Mouse (Mus musculus) fat pad, adult 2 months (tissue): ENCODE measurements around the gene Astn2.

Experiments
- DNase-seq: peaks from one replicate; pipeline ENCODE4 v3.0.0-alpha.2; 2011; ENCODE audit warnings: low read depth, low spot score; ENCODE audit errors: extremely low read depth

Gene Astn2

DNA sequence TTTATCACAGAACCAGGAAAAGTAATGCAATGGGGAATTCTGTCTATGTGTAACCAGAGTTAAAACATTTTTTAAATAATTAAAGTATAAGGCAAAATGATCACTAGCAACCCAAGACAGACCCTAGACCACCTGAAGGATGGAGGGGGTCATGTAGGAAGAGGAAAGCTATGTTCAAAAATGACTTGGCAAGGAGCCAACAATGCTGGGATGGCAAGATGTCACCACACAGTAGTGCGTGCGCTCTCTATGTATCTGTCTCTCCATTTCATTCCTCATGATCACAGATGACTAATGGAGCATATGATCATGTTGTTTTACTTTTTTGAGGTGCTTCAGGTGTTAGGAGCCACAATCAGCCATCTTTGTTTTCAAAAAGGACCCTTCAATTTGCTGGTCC lies 640.6 kb downstream of the Astn2 start:
- DNase-seq = no peak

- DNase-seq = no peak
These were observed 642.3 kb downstream of the Astn2 start for GRCm38 (mm10) chr4:65762116-65762515.

GRCm38 (mm10) chr4:65761658-65762057 lies 642.8 kb downstream of the Astn2 start:
- no peak for DNase-seq

DNA sequence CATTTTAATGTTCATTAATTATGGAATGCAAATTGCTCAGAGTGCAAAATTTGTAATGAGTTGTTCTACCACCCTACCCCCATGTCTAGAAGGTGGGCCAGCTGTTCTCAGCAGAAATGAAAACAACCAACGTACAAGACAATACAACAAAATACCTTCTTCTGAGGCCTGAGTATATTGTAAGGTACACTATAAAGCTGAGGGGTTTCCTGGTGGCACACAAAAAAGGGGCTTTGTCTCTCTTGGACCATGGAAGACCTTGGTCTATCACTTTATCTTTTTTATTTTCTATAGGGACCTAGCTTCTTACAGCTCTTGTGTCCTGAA lies 645.6 kb downstream of the Astn2 start:
- no peak for DNase-seq

GRCm38 (mm10) chr4:65758174-65758874 lies 646.1 kb downstream of the Astn2 start:
- no peak for DNase-seq

- DNase-seq = no peak
These were observed 651.5 kb downstream of the Astn2 start for GRCm38 (mm10) chr4:65752941-65753340.

DNA sequence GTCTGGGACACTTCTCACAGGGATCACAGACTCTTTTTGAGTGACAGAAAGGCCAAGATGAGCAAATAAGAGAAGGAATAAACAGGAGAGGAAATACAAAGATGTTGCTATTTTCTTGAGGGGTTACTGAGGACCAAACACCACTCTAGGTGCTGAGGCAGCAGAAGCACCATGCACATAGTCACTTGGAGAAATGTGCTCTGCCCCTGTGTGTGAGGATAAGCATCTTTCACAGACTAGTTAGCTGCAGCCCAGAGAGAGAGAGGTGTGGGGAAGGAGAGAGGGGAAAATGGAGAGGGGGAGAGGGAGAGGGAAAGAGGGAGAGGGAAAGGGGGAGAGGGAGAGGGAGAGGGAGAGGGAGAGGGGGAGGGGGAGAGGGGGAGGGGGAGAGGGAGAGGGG lies 659.6 kb downstream of the Astn2 start:
- DNase-seq = no peak

- DNase-seq = no peak
These were observed 660.3 kb downstream of the Astn2 start for GRCm38 (mm10) chr4:65744088-65744610.

GRCm38 (mm10) chr4:65743160-65743691 lies 661.2 kb downstream of the Astn2 start:
- no peak for DNase-seq

DNA sequence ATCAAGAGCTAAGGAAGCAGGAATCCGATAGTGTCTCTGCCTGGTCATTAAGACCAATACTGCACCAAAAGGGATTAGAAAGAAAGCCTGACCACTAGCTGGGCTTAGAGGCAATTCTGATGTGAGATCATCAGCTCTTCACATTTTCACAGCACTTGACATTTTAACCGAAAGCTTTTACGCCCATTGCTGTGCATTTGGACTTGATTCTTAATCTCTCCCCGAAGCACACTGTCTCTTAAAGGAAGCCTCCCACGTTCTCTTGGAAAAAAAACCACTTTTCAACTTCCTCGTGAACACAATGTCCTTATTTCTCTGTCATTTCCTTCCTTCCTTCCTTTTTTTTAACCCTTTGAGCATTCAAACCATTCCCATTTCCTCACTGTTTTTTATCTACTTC lies 680.0 kb downstream of the Astn2 start:
- DNase-seq = no peak

DNA sequence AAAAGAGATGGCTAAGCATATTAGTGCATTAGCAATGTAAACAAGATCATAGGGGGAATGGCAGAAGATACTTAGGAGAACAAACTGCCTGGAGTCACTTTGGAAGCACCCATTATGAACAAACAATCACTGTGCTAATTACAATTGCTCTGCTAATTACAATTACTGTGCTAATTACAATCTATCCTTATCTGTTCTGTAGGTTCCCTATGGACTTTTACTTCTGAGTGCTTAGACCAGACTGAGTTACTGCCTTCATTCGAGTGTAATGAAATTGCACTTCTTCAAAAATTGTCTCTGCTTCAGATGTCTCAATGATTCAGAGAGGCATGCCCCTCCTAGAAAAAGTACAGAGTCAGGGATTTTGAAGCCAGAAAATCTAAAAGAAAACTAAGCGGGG lies 684.8 kb downstream of the Astn2 start:
- DNase-seq = no peak

- DNase-seq = no peak
These were observed 686.5 kb downstream of the Astn2 start for GRCm38 (mm10) chr4:65717899-65718298.

- DNase-seq = no peak
These were observed 688.3 kb downstream of the Astn2 start for GRCm38 (mm10) chr4:65716086-65716485.

- no peak for DNase-seq
These were observed 692.7 kb downstream of the Astn2 start for GRCm38 (mm10) chr4:65711678-65712077.

GRCm38 (mm10) chr4:65710623-65711022 lies 693.8 kb downstream of the Astn2 start:
- DNase-seq = no peak

DNA sequence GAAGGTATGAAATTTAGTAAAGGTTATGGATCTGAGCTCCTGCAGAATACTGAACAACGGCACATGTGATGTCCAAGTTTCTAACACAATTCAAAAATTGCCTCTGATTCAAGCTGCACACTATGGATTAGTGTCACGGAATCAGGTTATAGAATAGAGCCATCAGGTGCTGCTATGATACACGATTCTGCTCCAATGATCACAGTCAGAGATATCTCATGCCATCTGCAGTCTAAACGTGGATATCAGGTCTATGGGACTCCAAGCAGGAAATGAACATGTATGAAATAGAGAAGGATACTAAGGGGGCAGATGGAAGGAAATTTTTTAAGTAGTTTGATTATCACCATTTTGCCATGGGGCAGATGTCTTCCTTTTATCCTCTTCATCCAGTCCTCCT lies 702.6 kb downstream of the Astn2 start:
- DNase-seq = no peak

DNA sequence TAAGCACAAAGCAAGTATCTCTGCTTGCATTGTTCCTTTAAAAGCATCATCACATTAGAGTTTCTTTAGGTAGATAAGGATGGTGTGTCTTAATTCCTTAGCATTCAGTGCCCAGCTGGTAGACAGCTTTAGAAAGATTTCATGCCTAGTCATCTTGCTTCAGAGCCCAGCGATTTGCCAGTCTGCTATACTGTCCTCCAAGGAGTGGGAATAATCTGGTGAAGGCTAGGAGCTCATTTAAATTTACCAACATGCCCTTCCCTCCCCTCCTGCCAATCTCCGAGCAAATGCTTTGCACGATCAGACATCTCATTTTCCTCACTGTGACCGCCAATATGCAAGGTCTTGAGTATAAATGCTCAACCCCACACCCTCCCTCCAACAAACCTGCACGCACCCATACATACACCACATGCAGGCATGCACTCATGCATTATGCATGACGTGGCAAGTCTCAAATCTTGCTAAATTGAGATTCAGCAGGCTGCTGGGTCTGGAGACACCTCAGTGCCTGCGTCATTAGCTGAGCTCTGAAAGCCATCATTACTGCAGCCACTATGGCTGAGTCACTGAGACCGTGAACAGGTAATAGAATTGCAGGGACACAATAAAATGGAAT lies 704.6 kb downstream of the Astn2 start:
- DNase-seq = no peak

DNA sequence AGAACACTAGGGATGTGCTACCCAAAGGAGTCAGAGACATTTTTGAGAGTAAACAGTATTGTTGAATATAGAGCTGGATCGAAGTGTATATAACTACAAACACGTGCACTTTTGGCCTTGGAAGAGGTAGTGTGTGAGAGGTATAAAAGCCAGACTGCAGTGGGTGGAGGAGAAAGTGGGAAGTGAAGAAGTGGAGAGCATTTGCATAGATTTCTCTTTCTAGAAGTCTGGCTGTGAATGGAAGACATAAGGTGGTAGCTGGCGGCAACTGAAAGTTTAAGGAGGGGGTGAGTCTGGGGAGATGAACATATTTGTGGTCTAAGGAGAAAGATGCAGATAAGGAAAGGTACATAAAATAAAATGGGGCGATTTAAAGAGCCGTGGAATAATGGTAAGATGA lies 709.2 kb downstream of the Astn2 start:
- DNase-seq = no peak

DNA sequence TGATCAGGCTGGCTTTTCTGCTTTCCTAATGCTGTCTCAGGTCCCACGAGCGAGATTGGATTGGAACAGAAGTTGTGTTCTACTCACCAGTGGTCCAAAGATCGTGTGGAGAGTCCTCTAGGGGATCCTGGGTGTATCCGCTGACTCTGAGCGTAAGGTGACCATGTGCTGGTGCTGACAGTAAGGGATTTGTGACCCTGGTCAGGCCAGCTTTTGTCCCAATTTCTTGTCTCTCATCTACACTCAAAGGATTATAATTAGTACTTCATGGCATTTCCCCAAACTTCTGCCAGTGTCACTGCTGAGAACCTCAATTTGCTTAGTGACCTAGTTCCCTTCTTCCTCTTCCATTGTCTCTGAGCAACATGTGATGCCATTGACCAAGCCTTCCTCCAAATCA lies 710.4 kb downstream of the Astn2 start:
- no peak for DNase-seq

DNA sequence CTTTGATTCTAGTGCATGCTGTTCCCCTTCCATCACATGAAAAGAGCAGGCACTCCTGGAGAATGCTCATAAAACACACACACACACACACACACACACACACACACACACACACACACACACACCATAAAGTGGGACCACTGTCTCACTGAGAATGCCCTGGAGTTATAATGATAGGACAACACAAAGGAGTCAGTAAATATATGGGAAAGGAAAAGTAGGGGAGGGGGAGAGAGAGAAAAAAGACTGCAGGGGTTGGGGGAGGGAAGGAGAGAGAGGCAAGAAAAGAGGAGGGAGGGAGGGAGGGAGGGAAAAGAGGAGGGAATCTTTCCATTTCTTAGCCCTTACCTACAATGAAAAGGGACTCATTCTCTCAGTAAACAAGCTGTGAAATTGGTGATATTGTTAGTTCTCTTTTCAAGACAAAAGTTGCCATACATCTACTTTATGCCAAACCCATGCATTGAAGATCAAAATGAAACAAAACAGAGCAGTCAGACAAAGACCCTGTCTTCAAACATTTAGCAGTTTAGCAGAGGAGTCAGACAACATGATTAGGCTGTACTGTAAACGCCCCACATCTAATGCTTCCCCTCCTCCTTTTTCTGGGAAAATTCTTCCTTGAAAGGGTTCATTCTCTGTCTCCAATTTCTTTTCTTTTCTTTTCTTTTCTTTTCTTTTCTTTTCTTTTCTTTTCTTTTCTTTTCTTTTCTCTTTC lies 717.2 kb downstream of the Astn2 start:
- DNase-seq = no peak

DNA sequence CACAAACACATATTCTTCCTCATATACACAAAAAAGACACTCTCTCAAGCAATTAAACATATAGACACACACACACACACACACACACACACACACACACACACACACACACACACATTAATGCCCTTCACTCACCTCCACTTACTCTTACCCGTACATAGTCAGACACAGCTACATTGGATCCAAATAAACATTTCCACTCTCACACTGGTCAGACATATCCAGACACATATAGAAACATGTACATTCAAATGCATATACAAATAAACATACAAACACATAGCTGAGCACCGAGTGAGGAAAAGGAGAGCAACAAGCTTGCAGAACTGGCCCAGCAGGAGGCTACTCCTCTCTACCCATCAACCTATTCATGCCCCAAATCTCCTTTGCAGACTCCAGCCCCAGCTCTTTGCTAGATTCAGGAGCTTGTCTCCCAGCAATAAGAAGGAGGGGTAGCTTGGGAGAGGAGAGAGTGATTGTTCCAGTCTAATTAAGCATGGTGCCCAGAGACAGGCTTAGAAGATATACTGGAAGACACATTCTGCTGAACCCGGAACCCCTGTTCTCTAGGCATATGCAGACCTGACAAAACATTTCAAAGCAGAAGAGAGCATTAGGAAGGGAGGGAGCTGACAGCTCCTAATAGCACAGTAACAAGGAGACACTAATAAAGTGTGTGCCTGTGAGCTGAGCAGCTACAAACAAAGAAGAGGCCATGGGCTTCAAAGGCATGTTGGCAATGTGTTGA lies 718.0 kb downstream of the Astn2 start:
- DNase-seq = no peak
